Mouse (Mus musculus): ENCODE results near the gene Polr2c. TPM values are rescaled to one million over a fixed set of nuclear protein-coding genes. Genes with fewer than 3 reads are reported as not detected.

The Polr2c gene
- polyA plus RNA-seq, 1 experiment from 2014 or later, result 111 TPM

- no peak overlapping the region for H3K9ac ChIP-seq
- 22% methylated on average over 3 of the region's 3 CpGs for WGBS
- H3K4me2 ChIP-seq, result peak overlapping the region; percentile 73
Measured at GRCm38 (mm10) chr8:94872156-94872555, 14.9 kb downstream of the Polr2c start.

GRCm38 (mm10) chr8:94872576-94872975, 15.3 kb downstream of the Polr2c start:
- H3K9ac ChIP-seq, result no peak overlapping the region
- WGBS, result 72% methylated on average over 2 of the region's 2 CpGs
- no peak overlapping the region for H3K4me3 ChIP-seq
- peaks cover 13% of the 10 kb centered on the region; the same call in 1 of the 2 replicates for H3K27me3 ChIP-seq
- no peak overlapping the region for H3K27ac ChIP-seq (replicated peaks)
- ATAC-seq (ENCODE audit: low FRiP score, low read depth), result no peak
- no peaks in the 10 kb centered on the region for H3K36me3 ChIP-seq
- H3K9me3 ChIP-seq, result no peaks in the 10 kb centered on the region
- peaks cover 67% of the 10 kb centered on the region for H3K4me1 ChIP-seq (replicated peaks)
- H3K4me2 ChIP-seq, result no peak overlapping the region

More at GRCm38 (mm10) chr8:94872156-94872555, 14.9 kb downstream of the Polr2c start:
- Histone ChIP-seq H3K36me3 (no peaks in the 10 kb centered on the region), H3K4me3 (no peak overlapping the region), H3K9me3 (no peaks in the 10 kb centered on the region), H3K27me3 (peaks cover 13% of the 10 kb centered on the region; the same call in 1 of the 2 replicates), H3K4me1 (replicated peaks) (peaks cover 67% of the 10 kb centered on the region), H3K27ac (replicated peaks) (no peak overlapping the region)
- ATAC-seq (ENCODE audit: low FRiP score, low read depth), result no peak

- H3K36me3 ChIP-seq, result no peaks in the 10 kb centered on the region
- peaks cover 22% of the 10 kb centered on the region; the same call in 1 of the 2 replicates for H3K27me3 ChIP-seq
- no peak overlapping the region for H3K27ac ChIP-seq (replicated peaks)
- H3K4me3 ChIP-seq, result peak overlapping the region; percentile 67
- no peaks in the 10 kb centered on the region for H3K9me3 ChIP-seq
- 0 out of 2 replicates have a peak overlapping the region, but pooled peaks have one; percentile 59 for H3K9ac ChIP-seq
- H3K4me1 ChIP-seq (replicated peaks), result peaks cover 50% of the 10 kb centered on the region
- WGBS, result 18% methylated on average over 6 of the region's 6 CpGs
- peak overlapping the region; percentile 99 for H3K4me2 ChIP-seq
- ATAC-seq (ENCODE audit: low FRiP score, low read depth), result no peak
Measured at GRCm38 (mm10) chr8:94874358-94874757, 17.1 kb downstream of the Polr2c start.

GRCm38 (mm10) chr8:94875096-94875870, 18.0 kb downstream of the Polr2c start:
- 16% methylated on average over 17 of the region's 17 CpGs for WGBS
- Histone ChIP-seq H3K4me1 (replicated peaks) (peaks cover 42% of the 10 kb centered on the region), H3K27ac (replicated peaks) (no peak overlapping the region), H3K9me3 (no peaks in the 10 kb centered on the region), H3K27me3 (peaks cover 22% of the 10 kb centered on the region; the same call in 1 of the 2 replicates), H3K36me3 (no peaks in the 10 kb centered on the region), H3K4me2 (peak overlapping the region; percentile 99), H3K9ac (peak overlapping the region; percentile 59), H3K4me3 (peak overlapping the region; percentile 67)
- no peak for ATAC-seq (ENCODE audit: low FRiP score, low read depth)

GRCm38 (mm10) chr8:94875871-94876150, 18.6 kb downstream of the Polr2c start:
- peak overlapping the region; percentile 67 for H3K4me3 ChIP-seq
- H3K4me2 ChIP-seq, result peak overlapping the region; percentile 99
- 0% methylated on average over 16 of the region's 20 CpGs for WGBS
- H3K9me3 ChIP-seq, result no peaks in the 10 kb centered on the region
- ATAC-seq (ENCODE audit: low FRiP score, low read depth), result no peak
- no peaks in the 10 kb centered on the region for H3K36me3 ChIP-seq
- H3K4me1 ChIP-seq (replicated peaks), result peaks cover 42% of the 10 kb centered on the region
- peak overlapping the region; percentile 59 for H3K9ac ChIP-seq
- H3K27ac ChIP-seq (replicated peaks), result 0 out of 2 replicates have a peak overlapping the region, but pooled peaks have one; percentile 5
- H3K27me3 ChIP-seq, result peaks cover 22% of the 10 kb centered on the region; the same call in 1 of the 2 replicates

- peak within 1 kb of the TSS; percentile 67 for H3K4me3 ChIP-seq
- peak within 1 kb of the TSS; percentile 59 for H3K9ac ChIP-seq
- ATAC-seq (ENCODE audit: low FRiP score, low read depth), result peak; percentile 42
- peak within 1 kb of the TSS; percentile 99 for H3K4me2 ChIP-seq
- H3K27me3 ChIP-seq, result peaks cover 22% of the 10 kb centered on the region; the same call in 1 of the 2 replicates
- H3K36me3 ChIP-seq, result no peaks in the 10 kb centered on the region
- H3K27ac ChIP-seq (replicated peaks), result 0 out of 2 replicates have a peak within 1 kb of the TSS, but pooled peaks have one; percentile 5
- H3K4me1 ChIP-seq (replicated peaks), result peaks cover 39% of the 10 kb centered on the region
- no peaks in the 10 kb centered on the region for H3K9me3 ChIP-seq
- WGBS, result 1% methylated on average over 30 of the region's 37 CpGs
Measured at GRCm38 (mm10) chr8:94876197-94876730, 19.0 kb downstream of the Polr2c start, which contains the start of gene Dok4. Gene Dok4 (minus strand): TSS chr8:94876330.

- Histone ChIP-seq H3K4me3 (no peak overlapping the region), H3K36me3 (no peaks in the 10 kb centered on the region), H3K4me1 (replicated peaks) (peaks cover 34% of the 10 kb centered on the region), H3K9me3 (no peaks in the 10 kb centered on the region), H3K9ac (no peak overlapping the region), H3K4me2 (no peak overlapping the region), H3K27ac (replicated peaks) (no peak overlapping the region), H3K27me3 (peaks cover 22% of the 10 kb centered on the region; the same call in 1 of the 2 replicates)
- no peak for ATAC-seq (ENCODE audit: low FRiP score, low read depth)
- 47% methylated on average over 3 of the region's 3 CpGs for whole genome bisulfite sequencing
Measured at GRCm38 (mm10) chr8:94876820-94877219, 19.6 kb downstream of the Polr2c start.

GRCm38 (mm10) chr8:94880742-94881141, 23.5 kb downstream of the Polr2c start:
- no peak overlapping the region for H3K27ac ChIP-seq (replicated peaks)
- 0 out of 2 replicates have a peak, but pooled peaks cover 9% of the 10 kb centered on the region for H3K27me3 ChIP-seq
- H3K9ac ChIP-seq, result no peak overlapping the region
- H3K4me1 ChIP-seq (replicated peaks), result peaks cover 8% of the 10 kb centered on the region
- no peak for ATAC-seq (ENCODE audit: low FRiP score, low read depth)
- no peaks in the 10 kb centered on the region for H3K36me3 ChIP-seq
- 86% methylated on average over 4 of the region's 4 CpGs for WGBS
- no peak overlapping the region for H3K4me2 ChIP-seq
- H3K9me3 ChIP-seq, result no peaks in the 10 kb centered on the region
- no peak overlapping the region for H3K4me3 ChIP-seq

GRCm38 (mm10) chr8:94888383-94889036, 31.3 kb downstream of the Polr2c start:
- no peak for ATAC-seq (ENCODE audit: low FRiP score, low read depth)

GRCm38 (mm10) chr8:94892917-94893316, 35.7 kb downstream of the Polr2c start:
- no peak overlapping the region for H3K4me2 ChIP-seq
- H3K4me3 ChIP-seq, result no peak overlapping the region
- no peak overlapping the region for H3K27ac ChIP-seq (replicated peaks)
- H3K9ac ChIP-seq, result no peak overlapping the region
- H3K27me3 ChIP-seq, result no peaks in the 10 kb centered on the region
- H3K9me3 ChIP-seq, result no peaks in the 10 kb centered on the region
- ATAC-seq (ENCODE audit: low FRiP score, low read depth), result no peak
- no peaks in the 10 kb centered on the region for H3K4me1 ChIP-seq (replicated peaks)
- H3K36me3 ChIP-seq, result no peaks in the 10 kb centered on the region
- 49% methylated on average over 2 of the region's 2 CpGs for WGBS

More at GRCm38 (mm10) chr8:94888383-94889036, 31.3 kb downstream of the Polr2c start:
- no peaks in the 10 kb centered on the region for H3K9me3 ChIP-seq
- no peak overlapping the region for H3K9ac ChIP-seq
- H3K4me1 ChIP-seq (replicated peaks), result no peaks in the 10 kb centered on the region
- H3K36me3 ChIP-seq, result no peaks in the 10 kb centered on the region
- H3K27ac ChIP-seq (replicated peaks), result no peak overlapping the region
- 41% methylated on average over 14 of the region's 14 CpGs for WGBS
- no peak overlapping the region for H3K4me2 ChIP-seq
- H3K4me3 ChIP-seq, result no peak overlapping the region
- no peaks in the 10 kb centered on the region for H3K27me3 ChIP-seq

- Histone ChIP-seq H3K36me3 (no peaks in the 10 kb centered on the region), H3K4me1 (replicated peaks) (peaks cover 8% of the 10 kb centered on the region; the same call in 1 of the 2 replicates), H3K27me3 (no peaks in the 10 kb centered on the region), H3K9ac (no peak overlapping the region), H3K4me3 (no peak overlapping the region), H3K27ac (replicated peaks) (no peak overlapping the region), H3K4me2 (peak overlapping the region; percentile 38), H3K9me3 (no peaks in the 10 kb centered on the region)
- peak; percentile 43; the same call in 1 of the 2 replicates for ATAC-seq (ENCODE audit: low FRiP score, low read depth)
- 13% methylated on average over 11 of the region's 11 CpGs for WGBS
Measured at GRCm38 (mm10) chr8:94899262-94899661, 42.0 kb downstream of the Polr2c start.

- ATAC-seq (ENCODE audit: low FRiP score, low read depth), result no peak
- no peak overlapping the region for H3K4me2 ChIP-seq
- no peaks in the 10 kb centered on the region for H3K27me3 ChIP-seq
- no peak overlapping the region for H3K27ac ChIP-seq (replicated peaks)
- 16% methylated on average over 6 of the region's 6 CpGs for WGBS
- peaks cover 20% of the 10 kb centered on the region for H3K4me1 ChIP-seq (replicated peaks)
- no peaks in the 10 kb centered on the region for H3K9me3 ChIP-seq
- no peaks in the 10 kb centered on the region for H3K36me3 ChIP-seq
- H3K9ac ChIP-seq, result no peak overlapping the region
- H3K4me3 ChIP-seq, result no peak overlapping the region
Measured at GRCm38 (mm10) chr8:94900617-94901016, 43.4 kb downstream of the Polr2c start.

All from hindbrain, embryonic 15.5 days (tissue).